Mouse (Mus musculus) olfactory bulb, adult 2 months (tissue): Measurements from ENCODE around the gene Retsat. TPM values are rescaled to one million over a fixed set of nuclear protein-coding genes. Genes with fewer than 3 reads are reported as not detected.
A peak's percentile ranks its signal among the peaks of the same experiment; 100 is the strongest.

Source experiments
- H3K27ac ChIP-seq: fragments of 200-500 bp; 2 replicates; pipeline ENCODE4 v1.5.1; 2012; ENCODE audit warnings: low read depth, low read length; ENCODE audit not compliant: insufficient read depth
- H3K4me1 ChIP-seq: fragments of 200-500 bp; 2 replicates; pipeline ENCODE4 v1.6.1; 2012; ENCODE audit warnings: low read length; ENCODE audit not compliant: control insufficient read depth, insufficient read depth
- H3K4me3 ChIP-seq: fragments of 200-500 bp; 2 replicates; pipeline ENCODE4 v1.5.1; 2012; ENCODE audit warnings: mild to moderate bottlenecking, low read depth, low read length, moderate library complexity; ENCODE audit not compliant: insufficient read depth
- CTCF ChIP-seq: fragments of 200-500 bp; IDR thresholded peaks from 2 replicates; pipeline ENCODE4 v1.5.1; 2012; ENCODE audit warnings: low read depth, mild to moderate bottlenecking, low read length, moderate library complexity; ENCODE audit not compliant: insufficient read depth
- POLR2A ChIP-seq: fragments of 200-500 bp; IDR thresholded peaks from 2 replicates; pipeline ENCODE4 v1.6.1; 2012; ENCODE audit warnings: mild to moderate bottlenecking, low read depth, low read length, moderate library complexity; ENCODE audit not compliant: insufficient read depth
- WGBS: fragments of 180-500 bp; shearing (Covaris S2); methylation state at CpG from one replicate; pipeline ENCODE4 v1.1.7; 2018; 5-methylcytosine and 5-hydroxymethylcytosine counted together
- polyA plus RNA-seq: library from polyadenylated mRNA; stranded (reverse); fragments of >200 nt; gene quantifications from 2 replicates; pipeline ENCODE4 v1.2.4, GENCODE M21; 2012; ENCODE audit warnings: low replicate concordance; ENCODE audit not compliant: missing spikeins, insufficient read depth, insufficient read length

Gene Retsat
- polyA plus RNA-seq, 1 experiment, result not detected

GRCm38 (mm10) chr6:72565506-72565905 lies 32.8 kb upstream of the Retsat start:
- no peak overlapping the region for H3K4me3 ChIP-seq
- WGBS, result 74% methylated on average over 7 of the region's 7 CpGs
- TF ChIP-seq POLR2A (no peak), CTCF (no peak)
- H3K4me1 ChIP-seq, result peaks cover 28% of the 10 kb centered on the region
- no peak overlapping the region for H3K27ac ChIP-seq

- WGBS, result 2% methylated on average over 4 of the region's 4 CpGs
- H3K27ac ChIP-seq, result no peak overlapping the region
- TF ChIP-seq CTCF (peak; percentile 32; the same call in 1 of the 2 replicates), POLR2A (no peak)
- peaks cover 30% of the 10 kb centered on the region for H3K4me1 ChIP-seq
- H3K4me3 ChIP-seq, result no peak overlapping the region
These were observed 32.2 kb upstream of the Retsat start for GRCm38 (mm10) chr6:72566044-72566443.

- Histone ChIP-seq H3K4me1 (peaks cover 29% of the 10 kb centered on the region), H3K27ac (no peak overlapping the region), H3K4me3 (no peak overlapping the region)
- TF ChIP-seq CTCF (no peak), POLR2A (no peak)
- WGBS, result 92% methylated on average over 5 of the region's 5 CpGs
These were observed 30.8 kb upstream of the Retsat start for GRCm38 (mm10) chr6:72567508-72567907.

- Histone ChIP-seq H3K27ac (no peak overlapping the region), H3K4me3 (no peak overlapping the region), H3K4me1 (peaks cover 16% of the 10 kb centered on the region)
- TF ChIP-seq POLR2A, result no peak
- WGBS, result 85% methylated on average over 10 of the region's 10 CpGs
These were observed 29.5 kb upstream of the Retsat start for GRCm38 (mm10) chr6:72568736-72569135.

- TF ChIP-seq CTCF (no peak), POLR2A (no peak)
- no peak overlapping the region for H3K4me3 ChIP-seq
These were observed 27.5 kb upstream of the Retsat start for GRCm38 (mm10) chr6:72570644-72571397.

GRCm38 (mm10) chr6:72571826-72572225 lies 26.4 kb upstream of the Retsat start:
- Histone ChIP-seq H3K27ac (no peak overlapping the region; the same call in 1 of the 2 replicates), H3K4me3 (no peak overlapping the region), H3K4me1 (peaks cover 2% of the 10 kb centered on the region; the same call in 1 of the 2 replicates)
- TF ChIP-seq POLR2A (no peak), CTCF (no peak)
- 39% methylated on average over 3 of the region's 3 CpGs for WGBS

More at GRCm38 (mm10) chr6:72570644-72571397, 27.5 kb upstream of the Retsat start:
- WGBS, result 65% methylated on average over 10 of the region's 10 CpGs
- H3K27ac ChIP-seq, result 0 out of 2 replicates have a peak overlapping the region, but pooled peaks have one; percentile 9
- peaks cover 8% of the 10 kb centered on the region for H3K4me1 ChIP-seq

GRCm38 (mm10) chr6:72576041-72576440 lies 22.2 kb upstream of the Retsat start:
- 89% methylated on average over 3 of the region's 3 CpGs for WGBS
- Histone ChIP-seq H3K4me1 (peaks cover under 1% of the 10 kb centered on the region; the same call in 1 of the 2 replicates), H3K4me3 (no peak overlapping the region), H3K27ac (no peak overlapping the region)
- TF ChIP-seq POLR2A (no peak), CTCF (no peak)

- no peaks in the 10 kb centered on the region; the same call in 1 of the 2 replicates for H3K4me1 ChIP-seq
- H3K4me3 ChIP-seq, result no peak overlapping the region
- WGBS, result 66% methylated on average over 11 of the region's 11 CpGs
- TF ChIP-seq POLR2A, result no peak
- no peak for TF ChIP-seq CTCF
- H3K27ac ChIP-seq, result no peak overlapping the region
These were observed 16.5 kb upstream of the Retsat start for GRCm38 (mm10) chr6:72581625-72582382.

- H3K27ac ChIP-seq, result no peak overlapping the region
- TF ChIP-seq CTCF (no peak), POLR2A (no peak)
- H3K4me1 ChIP-seq, result no peaks in the 10 kb centered on the region; the same call in 1 of the 2 replicates
- 88% methylated on average over 4 of the region's 4 CpGs for WGBS
- H3K4me3 ChIP-seq, result no peak overlapping the region
These were observed 14.9 kb upstream of the Retsat start for GRCm38 (mm10) chr6:72583211-72583839.
